Mouse (Mus musculus): ENCODE data around the gene Akap12. TPM values are rescaled to one million over a fixed set of nuclear protein-coding genes. Genes with fewer than 3 reads are reported as not detected.

Gene Akap12
- polyA plus RNA-seq, 1 experiment from 2014 or later = 21.9 TPM

DNA sequence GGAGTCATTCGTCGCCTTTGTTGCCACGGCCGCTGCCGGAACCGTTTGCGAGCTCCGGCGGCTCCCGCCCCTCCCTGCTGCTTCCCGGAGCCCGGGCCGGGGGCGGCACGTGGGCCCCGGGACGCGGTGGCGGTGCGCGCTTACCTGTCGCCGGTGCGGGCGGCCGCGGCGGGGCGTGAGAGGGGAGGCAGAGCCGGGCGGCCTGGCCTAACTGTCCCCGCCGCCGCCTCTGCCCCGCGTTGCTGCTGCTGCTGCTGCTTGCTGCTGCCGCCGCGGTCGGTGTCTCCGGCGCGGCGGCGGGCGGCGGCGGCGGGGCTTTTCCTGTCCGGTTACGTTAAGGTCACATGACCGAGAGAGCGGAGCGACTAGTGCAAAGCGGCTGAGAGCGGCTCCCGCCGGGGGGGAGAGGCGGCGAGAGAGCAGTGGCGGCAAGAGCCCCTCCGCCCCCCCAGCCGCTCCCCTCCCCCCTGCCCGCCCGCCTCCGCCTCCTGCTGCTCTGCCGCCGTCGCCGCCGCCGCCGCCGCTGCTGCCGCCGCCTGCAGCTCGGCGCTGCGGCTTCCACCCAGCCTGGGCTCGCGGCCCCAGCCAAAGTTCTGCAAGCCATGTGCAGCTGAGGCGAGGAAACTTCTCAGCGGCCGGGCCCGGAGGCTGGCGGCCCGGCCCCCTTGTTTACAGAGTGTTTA lies 121.7 kb downstream of the Akap12 start, which contains the start of gene Zbtb2:
Zbtb2 (minus strand) TSS at position 408 of the 683 bp plus-strand sequence.
- Histone ChIP-seq H3K9ac (peak within 1 kb of the TSS; percentile 98), H3K9me3 (no peaks in the 10 kb centered on the region), H3K4me1 (peaks cover 40% of the 10 kb centered on the region), H3K36me3 (peaks cover 1% of the 10 kb centered on the region), H3K27me3 (no peaks in the 10 kb centered on the region), H3K4me2 (peak within 1 kb of the TSS; percentile 84), H3K27ac (peak within 1 kb of the TSS; percentile 99), H3K4me3 (peak within 1 kb of the TSS; percentile 98)
- ATAC-seq (ENCODE audit: insufficient number of reproducible peaks, insufficient read depth, low FRiP score, low TSS enrichment, low read depth) = no peak
- WGBS = under 1% methylated on average over 65 of the region's 87 CpGs

GRCm38 (mm10) chr10:4388384-4388745 lies 122.2 kb downstream of the Akap12 start:
- Histone ChIP-seq H3K4me1 (peaks cover 37% of the 10 kb centered on the region), H3K9me3 (no peaks in the 10 kb centered on the region), H3K4me2 (peak overlapping the region; percentile 84), H3K27ac (peak overlapping the region; percentile 99), H3K4me3 (peak overlapping the region; percentile 98), H3K27me3 (no peaks in the 10 kb centered on the region), H3K9ac (peak overlapping the region; percentile 98), H3K36me3 (peaks cover 7% of the 10 kb centered on the region)
- ATAC-seq (ENCODE audit: insufficient number of reproducible peaks, insufficient read depth, low FRiP score, low TSS enrichment, low read depth) = no peak
- WGBS = under 1% methylated on average over 19 of the region's 19 CpGs

- H3K36me3 ChIP-seq = peaks cover 11% of the 10 kb centered on the region
- peak overlapping the region; percentile 98 for H3K9ac ChIP-seq
- H3K4me1 ChIP-seq = peaks cover 37% of the 10 kb centered on the region
- peak overlapping the region; percentile 84 for H3K4me2 ChIP-seq
- peak overlapping the region; percentile 98 for H3K4me3 ChIP-seq
- H3K9me3 ChIP-seq = no peaks in the 10 kb centered on the region
- 19% methylated on average over 10 of the region's 10 CpGs for WGBS
- no peak for ATAC-seq (ENCODE audit: insufficient number of reproducible peaks, insufficient read depth, low FRiP score, low TSS enrichment, low read depth)
- H3K27ac ChIP-seq = no peak overlapping the region
- no peaks in the 10 kb centered on the region for H3K27me3 ChIP-seq
Measured at GRCm38 (mm10) chr10:4389036-4389435, 122.9 kb downstream of the Akap12 start.

DNA sequence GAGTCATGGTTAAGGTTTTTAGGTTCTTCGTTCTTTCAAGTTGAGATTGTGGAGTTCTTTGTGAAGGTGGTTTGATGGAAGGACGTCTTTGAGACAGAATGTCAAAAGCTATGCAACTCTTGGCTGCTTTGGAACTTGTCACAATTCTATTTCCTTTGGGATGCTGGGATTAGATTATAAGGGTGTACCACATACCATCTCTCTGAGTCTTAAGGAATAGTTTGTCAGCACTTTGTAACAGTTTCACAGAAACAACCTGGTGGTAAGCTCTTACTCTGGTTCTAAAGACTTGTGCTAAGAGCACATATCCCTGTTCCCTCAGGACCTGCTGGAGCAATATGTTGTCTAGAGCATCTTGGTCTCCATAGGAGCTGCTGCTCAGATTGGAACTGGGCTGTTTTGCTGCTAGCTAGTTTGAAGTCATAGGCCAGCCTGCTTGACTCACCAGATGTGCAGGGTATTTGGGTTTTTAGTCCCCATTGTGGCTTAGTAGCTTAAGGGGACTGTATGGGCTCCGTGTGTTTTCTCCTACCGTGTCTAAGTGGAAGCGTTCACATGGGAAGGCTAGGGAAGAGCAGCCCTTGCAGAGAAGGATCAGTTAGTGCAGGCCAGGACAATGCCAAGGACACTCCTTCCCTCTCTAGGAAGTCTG lies 123.4 kb downstream of the Akap12 start:
- WGBS = 33% methylated on average over 5 of the region's 5 CpGs
- Histone ChIP-seq H3K4me3 (peak overlapping the region; percentile 98), H3K27ac (no peak overlapping the region), H3K4me2 (peak overlapping the region; percentile 84), H3K27me3 (no peaks in the 10 kb centered on the region), H3K4me1 (peaks cover 37% of the 10 kb centered on the region), H3K9ac (peak overlapping the region; percentile 98), H3K9me3 (no peaks in the 10 kb centered on the region), H3K36me3 (peaks cover 15% of the 10 kb centered on the region)
- ATAC-seq (ENCODE audit: insufficient number of reproducible peaks, insufficient read depth, low FRiP score, low TSS enrichment, low read depth) = no peak

DNA sequence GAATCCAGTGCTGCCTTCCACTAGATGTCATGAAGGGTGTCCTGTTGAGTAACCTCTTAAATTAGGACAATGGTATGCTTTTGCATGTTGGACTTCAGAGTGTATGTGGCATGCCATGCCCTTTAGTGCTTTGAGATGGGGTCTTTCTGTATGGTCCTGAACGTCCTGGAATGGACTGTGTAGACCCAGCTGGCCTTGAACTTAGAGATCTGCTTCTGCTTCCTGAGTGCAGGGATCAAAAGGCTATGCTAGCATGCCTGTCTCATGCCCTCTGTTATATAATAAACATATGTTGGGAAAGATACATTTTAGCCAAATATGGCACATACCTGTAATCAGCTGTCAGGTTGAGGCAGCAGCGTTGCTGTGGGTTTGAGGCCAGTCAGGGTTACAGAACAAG lies 124.4 kb downstream of the Akap12 start:
- ATAC-seq (ENCODE audit: insufficient number of reproducible peaks, insufficient read depth, low FRiP score, low TSS enrichment, low read depth) = no peak
- WGBS = 43% methylated on average over 2 of the region's 2 CpGs

GRCm38 (mm10) chr10:4391076-4391475 lies 124.9 kb downstream of the Akap12 start:
- H3K36me3 ChIP-seq = peaks cover 24% of the 10 kb centered on the region
- no peaks in the 10 kb centered on the region for H3K27me3 ChIP-seq
- H3K4me3 ChIP-seq = no peak overlapping the region
- ATAC-seq (ENCODE audit: insufficient number of reproducible peaks, insufficient read depth, low FRiP score, low TSS enrichment, low read depth) = no peak
- H3K9me3 ChIP-seq = no peaks in the 10 kb centered on the region
- H3K4me1 ChIP-seq = peaks cover 37% of the 10 kb centered on the region
- no peak overlapping the region for H3K27ac ChIP-seq
- WGBS = 70% methylated on average over 5 of the region's 5 CpGs
- no peak overlapping the region for H3K9ac ChIP-seq
- no peak overlapping the region for H3K4me2 ChIP-seq

More for the DNA sequence above, 124.4 kb downstream of the Akap12 start:
- H3K36me3 ChIP-seq = peaks cover 19% of the 10 kb centered on the region
- H3K27ac ChIP-seq = no peak overlapping the region; the same call in 1 of the 2 replicates
- no peak overlapping the region for H3K4me3 ChIP-seq
- no peaks in the 10 kb centered on the region for H3K27me3 ChIP-seq
- H3K4me1 ChIP-seq = peaks cover 37% of the 10 kb centered on the region
- peak overlapping the region; percentile 84 for H3K4me2 ChIP-seq
- no peaks in the 10 kb centered on the region for H3K9me3 ChIP-seq
- no peak overlapping the region for H3K9ac ChIP-seq

DNA sequence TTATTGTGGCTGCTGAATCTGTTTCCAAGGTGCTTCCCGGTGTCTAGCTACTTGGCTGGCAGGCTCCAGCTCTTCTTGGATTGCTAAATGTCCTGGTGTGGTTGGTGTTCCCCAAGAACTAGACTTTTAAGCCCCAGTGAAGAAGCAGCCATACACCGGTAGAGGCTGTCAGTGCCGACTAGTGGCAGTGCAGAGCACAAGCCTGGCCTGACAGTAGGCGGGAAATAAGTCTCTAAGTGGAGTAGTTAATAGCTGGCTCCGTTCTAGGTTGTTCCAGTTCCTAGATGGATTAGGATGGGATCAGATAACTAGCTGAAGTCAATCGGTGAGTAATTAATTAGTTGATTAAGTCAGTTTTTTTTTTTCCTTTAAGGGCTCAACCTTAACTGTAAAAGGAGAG lies 125.7 kb downstream of the Akap12 start:
- peaks cover 27% of the 10 kb centered on the region for H3K36me3 ChIP-seq
- no peaks in the 10 kb centered on the region for H3K9me3 ChIP-seq
- ATAC-seq (ENCODE audit: insufficient number of reproducible peaks, insufficient read depth, low FRiP score, low TSS enrichment, low read depth) = no peak
- H3K9ac ChIP-seq = no peak overlapping the region
- H3K4me2 ChIP-seq = no peak overlapping the region
- 43% methylated on average over 6 of the region's 6 CpGs for WGBS
- H3K4me3 ChIP-seq = no peak overlapping the region
- no peak overlapping the region for H3K27ac ChIP-seq
- H3K27me3 ChIP-seq = no peaks in the 10 kb centered on the region
- peaks cover 37% of the 10 kb centered on the region for H3K4me1 ChIP-seq

- 90% methylated on average over 3 of the region's 3 CpGs for WGBS
- Histone ChIP-seq H3K27ac (no peak overlapping the region), H3K36me3 (peaks cover 39% of the 10 kb centered on the region)
Measured at GRCm38 (mm10) chr10:4395321-4395720, 129.1 kb downstream of the Akap12 start.

GRCm38 (mm10) chr10:4398058-4398457 lies 131.9 kb downstream of the Akap12 start:
- H3K4me3 ChIP-seq = no peak overlapping the region
- no peak overlapping the region for H3K4me2 ChIP-seq
- H3K9ac ChIP-seq = no peak overlapping the region
- H3K4me1 ChIP-seq = no peaks in the 10 kb centered on the region
- H3K36me3 ChIP-seq = peaks cover 43% of the 10 kb centered on the region
- no peaks in the 10 kb centered on the region for H3K9me3 ChIP-seq
- 87% methylated on average over 5 of the region's 5 CpGs for WGBS
- no peaks in the 10 kb centered on the region for H3K27me3 ChIP-seq
- no peak for ATAC-seq (ENCODE audit: insufficient number of reproducible peaks, insufficient read depth, low FRiP score, low TSS enrichment, low read depth)
- H3K27ac ChIP-seq = no peak overlapping the region

More at GRCm38 (mm10) chr10:4395321-4395720, 129.1 kb downstream of the Akap12 start:
- Histone ChIP-seq H3K9ac (no peak overlapping the region), H3K4me2 (no peak overlapping the region), H3K27me3 (no peaks in the 10 kb centered on the region), H3K9me3 (no peaks in the 10 kb centered on the region), H3K4me3 (no peak overlapping the region), H3K4me1 (peaks cover 17% of the 10 kb centered on the region)
- ATAC-seq (ENCODE audit: insufficient number of reproducible peaks, insufficient read depth, low FRiP score, low TSS enrichment, low read depth) = no peak

DNA sequence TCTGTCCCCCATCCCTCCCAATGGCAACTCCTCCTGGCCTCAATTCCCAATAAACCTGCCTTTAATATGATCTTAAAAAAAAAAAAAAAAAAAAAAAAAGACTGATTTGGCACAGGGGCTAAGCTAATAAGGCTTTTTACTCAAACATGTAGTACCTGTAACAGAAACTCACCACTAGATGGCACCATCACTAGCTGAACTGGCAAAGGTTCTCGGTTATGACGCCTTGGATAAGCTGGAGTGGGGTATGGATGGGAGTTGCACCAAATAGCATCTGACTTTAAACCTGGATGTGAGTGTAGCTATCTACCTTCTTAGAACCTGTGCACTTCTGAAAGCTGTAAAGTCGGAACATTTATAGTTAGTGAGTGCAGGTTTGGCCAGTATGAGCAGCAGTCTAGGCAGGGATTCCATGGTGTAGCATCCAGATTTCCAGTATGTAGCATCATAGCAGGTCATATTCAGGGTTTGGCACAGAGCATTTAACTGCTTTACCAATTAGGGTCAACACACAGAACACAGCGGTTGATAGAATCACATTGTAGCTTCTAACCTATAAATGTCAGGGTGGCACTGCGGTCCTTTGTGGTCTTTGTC lies 138.8 kb downstream of the Akap12 start:
- Histone ChIP-seq H3K9ac (no peak overlapping the region), H3K4me1 (no peaks in the 10 kb centered on the region), H3K27ac (no peak overlapping the region), H3K4me2 (no peak overlapping the region), H3K9me3 (no peaks in the 10 kb centered on the region), H3K4me3 (no peak overlapping the region), H3K36me3 (peaks cover 51% of the 10 kb centered on the region), H3K27me3 (no peaks in the 10 kb centered on the region)
- ATAC-seq (ENCODE audit: insufficient number of reproducible peaks, insufficient read depth, low FRiP score, low TSS enrichment, low read depth) = no peak
- 60% methylated on average over 5 of the region's 5 CpGs for WGBS

DNA sequence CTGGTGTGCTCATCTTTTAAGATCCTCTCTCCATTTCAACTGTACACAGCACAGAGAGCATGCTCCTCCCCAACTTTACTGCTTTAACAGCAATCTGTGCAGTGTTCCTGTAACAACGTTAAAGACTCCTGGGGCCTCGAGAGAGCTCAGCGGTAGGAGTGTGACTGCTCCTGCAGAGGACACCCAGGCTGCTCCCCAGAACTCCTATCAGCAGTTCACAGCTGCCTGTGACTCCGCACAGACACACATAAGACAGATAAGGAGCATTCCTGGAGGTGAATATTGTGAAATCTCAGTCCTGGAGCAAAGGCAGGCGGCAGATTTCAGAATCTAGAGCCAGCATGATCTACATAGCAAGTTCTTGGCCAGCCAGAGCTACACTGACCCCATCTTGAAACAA lies 139.3 kb downstream of the Akap12 start:
- Histone ChIP-seq H3K4me2 (no peak overlapping the region), H3K4me1 (no peaks in the 10 kb centered on the region), H3K4me3 (no peak overlapping the region), H3K27ac (no peak overlapping the region), H3K9me3 (no peaks in the 10 kb centered on the region), H3K36me3 (peaks cover 57% of the 10 kb centered on the region), H3K9ac (no peak overlapping the region), H3K27me3 (no peaks in the 10 kb centered on the region)
- no peak for ATAC-seq (ENCODE audit: insufficient number of reproducible peaks, insufficient read depth, low FRiP score, low TSS enrichment, low read depth)
- WGBS = 89% methylated on average over 5 of the region's 5 CpGs

- WGBS = 91% methylated on average over 1 of the region's 1 CpGs
- Histone ChIP-seq H3K4me3 (no peak overlapping the region), H3K9ac (no peak overlapping the region), H3K9me3 (no peaks in the 10 kb centered on the region), H3K27ac (no peak overlapping the region), H3K4me2 (no peak overlapping the region), H3K27me3 (no peaks in the 10 kb centered on the region), H3K36me3 (peaks cover 66% of the 10 kb centered on the region), H3K4me1 (no peaks in the 10 kb centered on the region)
- no peak for ATAC-seq (ENCODE audit: insufficient number of reproducible peaks, insufficient read depth, low FRiP score, low TSS enrichment, low read depth)
Measured at GRCm38 (mm10) chr10:4407191-4407590, 141.0 kb downstream of the Akap12 start.

Measured in embryonic facial prominence, embryonic 13.5 days (tissue).